10 mouse cellular contexts compared by ENCODE assay signal in genomic region chr1:77043749-77044564, GRCm38 (mm10).
DNase-seq lines count a peak whose midpoint lies in the region; ATAC-seq lines count a peak whose summit lies in the region.
"Had no signal": no experiment of that assay in that cellular context is flagged by ENCODE, and none has a peak within 500 bp of the region (broad histone marks: within the 10 kb centered on the region; RNA-seq: fewer than 3 reads in every experiment).

No protein-coding gene starts in this region.

- DNase-seq in heart, adult 18-20 months = peak; percentile 70 to 76
- peak; percentile 17 for DNase-seq in MN1 (ENCODE audit: low spot score)
- DNase-seq in cerebellum, postnatal 10 days = peak; percentile 89 to 91
- DNase-seq in thymus, postnatal 0 days (ENCODE audit: low spot score) = no peak
- DNase-seq in thymus, postnatal 4 days = no peak
- no peak for DNase-seq in urinary bladder, adult 18-20 months (ENCODE audit: low spot score in 2 of 2)
- DNase-seq: gastrocnemius, postnatal 36 days had no signal

- H3K9me3 ChIP-seq in heart, embryonic 12.5 days (replicated peaks) = no peaks in the 10 kb centered on the region
- no peaks in the 10 kb centered on the region for H3K9me3 ChIP-seq in lung, embryonic 15.5 days

- no peaks in the 10 kb centered on the region for H3K27me3 ChIP-seq in heart, embryonic 12.5 days (replicated peaks)
- H3K27me3 ChIP-seq in lung, embryonic 15.5 days = no peaks in the 10 kb centered on the region

- no peak overlapping the region for H3K9ac ChIP-seq in heart, embryonic 12.5 days
- H3K9ac ChIP-seq in lung, embryonic 15.5 days = no peak overlapping the region
- H3K9ac ChIP-seq: liver, embryonic 14.5 days had no signal

- ATAC-seq in heart, embryonic 12.5 days (ENCODE audit: insufficient number of reproducible peaks, low FRiP score) = no peak
- ATAC-seq in lung, embryonic 15.5 days (ENCODE audit: borderline replicate concordance, extremely low read depth, low FRiP score, low TSS enrichment) = peak; percentile 31; the same call in 1 of the 2 replicates

- H3K4me1 ChIP-seq in heart, embryonic 12.5 days (replicated peaks) = peaks cover 11% of the 10 kb centered on the region
- H3K4me1 ChIP-seq in lung, embryonic 15.5 days = 0 out of 2 replicates have a peak, but pooled peaks cover 4% of the 10 kb centered on the region

- no peak overlapping the region for H3K27ac ChIP-seq in heart, embryonic 12.5 days (ENCODE audit: poor library complexity, severe bottlenecking)
- no peak overlapping the region for H3K27ac ChIP-seq in lung, embryonic 15.5 days
- H3K27ac ChIP-seq: liver, embryonic 14.5 days had no signal

- no peak overlapping the region for H3K4me3 ChIP-seq in heart, embryonic 12.5 days
- H3K4me3 ChIP-seq in lung, embryonic 15.5 days = no peak overlapping the region

- 54% methylated on average over 14 of the region's 14 CpGs for WGBS in heart, embryonic 12.5 days
- WGBS in lung, embryonic 15.5 days = 35% methylated on average over 14 of the region's 14 CpGs

- no peak overlapping the region for H3K4me2 ChIP-seq in heart, embryonic 12.5 days
- peak overlapping the region; percentile 2 for H3K4me2 ChIP-seq in lung, embryonic 15.5 days

- H3K36me3 ChIP-seq in heart, embryonic 12.5 days = no peaks in the 10 kb centered on the region
- no peaks in the 10 kb centered on the region for H3K36me3 ChIP-seq in lung, embryonic 15.5 days

Comparison
In these comparisons a context has a peak if more than half of its experiments do, and no peak if none do; other contexts are left out.
1. DNase-seq: peak in heart, adult 18-20 months (2 of 2), MN1 (single experiment) and cerebellum, postnatal 10 days (2 of 2); none in thymus, postnatal 0 days (single experiment), thymus, postnatal 4 days (single experiment) and urinary bladder, adult 18-20 months (0 of 2).